Mouse (Mus musculus) testis, adult 2 months (tissue): ENCODE measurements around the gene Snx7.

Experiments
- CTCF ChIP-seq: fragments of 200-500 bp; IDR thresholded peaks from 2 replicates; pipeline ENCODE4 v1.5.1; 2012; ENCODE audit warnings: low read depth, mild to moderate bottlenecking, inconsistent platforms, low read length, moderate library complexity; ENCODE audit not compliant: control insufficient read depth, insufficient read depth, insufficient replicate concordance
- POLR2A ChIP-seq: fragments of 200-500 bp; IDR thresholded peaks from 2 replicates; pipeline ENCODE4 v1.6.1; 2012; ENCODE audit warnings: low read depth, mild to moderate bottlenecking, inconsistent platforms, low read length, moderate library complexity; ENCODE audit not compliant: control insufficient read depth

DNA sequence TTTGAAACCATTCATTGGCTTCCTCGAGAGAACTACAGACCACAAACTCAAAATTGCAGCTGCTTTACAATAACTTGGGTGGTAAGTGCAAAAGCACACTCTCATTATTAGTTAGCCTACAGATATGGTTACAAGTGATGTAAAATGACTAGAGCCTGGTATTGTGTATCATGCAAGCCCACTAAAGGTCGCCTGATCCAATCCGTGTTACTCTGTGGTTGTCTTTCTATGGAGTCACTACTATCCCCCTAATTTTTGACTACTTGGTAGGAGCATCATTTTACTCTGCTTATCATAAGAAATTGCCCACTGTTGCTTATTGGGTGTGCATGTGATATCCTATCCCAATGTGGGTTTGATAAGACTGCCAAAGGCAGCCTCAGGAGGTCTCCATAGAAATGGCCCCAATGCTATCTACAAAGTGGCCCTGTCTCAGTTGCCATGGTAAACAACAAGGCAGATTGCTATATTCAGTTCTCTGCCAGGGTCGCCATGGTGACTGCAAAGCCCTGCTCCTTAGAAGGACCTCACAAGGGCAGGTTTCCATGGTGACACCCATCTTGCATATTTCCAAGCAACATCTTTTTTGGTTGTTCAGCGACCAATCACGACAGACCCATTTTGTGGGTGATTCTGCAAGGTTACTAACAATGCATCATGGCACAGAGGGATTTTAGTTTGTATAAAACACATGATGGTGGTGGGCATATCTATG, 42.1 kb downstream of the Snx7 start:
- TF ChIP-seq CTCF (no peak), POLR2A (no peak)
